Mouse (Mus musculus): ENCODE results near the gene Msi2.

DNA sequence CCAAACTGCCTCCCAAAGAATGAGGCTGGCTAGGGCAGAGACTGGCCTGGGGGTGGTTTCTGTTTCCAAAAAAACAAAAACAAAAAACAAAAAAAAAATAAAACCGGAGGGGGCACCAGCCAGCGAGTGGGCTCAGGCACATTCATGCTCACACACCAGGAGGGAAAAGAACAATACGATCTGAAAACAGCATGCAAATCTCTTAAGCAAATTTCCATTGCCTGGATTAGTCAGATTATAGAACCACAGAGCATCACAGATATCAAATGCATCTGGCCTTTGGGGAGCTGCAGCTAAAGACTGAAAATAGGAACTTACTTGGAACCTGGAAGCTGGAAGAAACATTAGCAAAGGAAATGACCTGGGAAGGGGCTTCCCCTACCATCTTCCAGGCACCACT is 370.3 kb downstream of the Msi2 start:
- TF ChIP-seq CTCF (IDR thresholded peaks at IDR 0.05; ENCODE audit: low read depth) = no peak
- TF ChIP-seq EP300 (IDR thresholded peaks at IDR 0.05; ENCODE audit: low read depth) = no peak
